Mouse (Mus musculus) midbrain, embryonic 10.5 days (tissue): ENCODE data around the gene Keg1. TPM values are rescaled to one million over a fixed set of nuclear protein-coding genes. Genes with fewer than 3 reads are reported as not detected.
"Not testable (repeated sequence)": the region's sequence is repeated elsewhere in the genome, so short reads cannot be mapped to it uniquely, and the experiment has no call there.

Experiments
- DNase-seq: peaks from one replicate; pipeline ENCODE4 v3.0.0-alpha.2; 2017; ENCODE audit warnings: low spot score
- H3K27ac ChIP-seq: fragments of 300-500 bp; sonication (generic); replicated peaks from 2 replicates; pipeline ENCODE4 v1.5.1; 2016; ENCODE audit warnings: mild to moderate bottlenecking
- H3K27me3 ChIP-seq: fragments of 300-500 bp; sonication (generic); 2 replicates; pipeline ENCODE4 v1.6.1; 2016; ENCODE audit warnings: low read depth, mild to moderate bottlenecking; ENCODE audit not compliant: poor library complexity, severe bottlenecking
- H3K36me3 ChIP-seq: fragments of 300-500 bp; sonication (generic); 2 replicates; pipeline ENCODE4 v1.6.1; 2016; ENCODE audit warnings: mild to moderate bottlenecking, moderate library complexity
- H3K4me1 ChIP-seq: fragments of 300-500 bp; sonication (generic); 2 replicates; pipeline ENCODE4 v1.6.1; 2016
- H3K4me3 ChIP-seq: fragments of 300-500 bp; sonication (generic); 2 replicates; pipeline ENCODE4 v1.5.1; 2016; ENCODE audit warnings: mild to moderate bottlenecking, moderate library complexity
- H3K9me3 ChIP-seq: fragments of 300-500 bp; sonication (generic); replicated peaks from 2 replicates; pipeline ENCODE4 v1.6.1; 2016; ENCODE audit warnings: mild to moderate bottlenecking
- WGBS: fragments of 180-500 bp; shearing (Covaris S2); methylation state at CpG from one replicate; pipeline ENCODE4 v1.1.7; 2016; 5-methylcytosine and 5-hydroxymethylcytosine counted together
- polyA plus RNA-seq: library from polyadenylated mRNA; unstranded; fragments of >200 nt; fragmentation: Nextera tagmentation; extraction: Ambion mirVana; gene quantifications from 2 replicates; pipeline ENCODE4 v1.2.1, GENCODE M21; 2016

The Keg1 gene
- not detected in 2 replicates for polyA plus RNA-seq

DNA sequence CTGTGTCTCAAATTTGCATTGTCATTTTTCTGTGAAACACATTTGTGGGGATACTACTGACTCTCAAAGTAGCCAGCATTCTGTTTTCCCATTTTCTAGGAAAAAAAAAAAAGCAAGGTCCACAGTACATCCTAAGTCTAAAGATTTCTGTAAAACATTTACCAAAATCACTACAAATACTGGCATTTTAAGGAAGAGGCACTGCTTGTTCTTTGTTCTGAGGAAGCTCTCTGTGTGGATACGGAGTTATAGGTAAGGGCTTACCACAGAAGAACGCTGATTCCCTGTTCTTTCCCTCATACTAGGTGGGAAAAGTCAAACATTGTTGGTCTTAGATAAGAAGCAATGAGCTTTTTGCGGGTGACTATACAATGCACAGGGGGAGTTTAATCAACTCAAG lies at the start of gene Keg1:
Gene Keg1 (plus strand): TSS at position 197 of the 400 bp plus-strand sequence.
- no peaks in the 10 kb centered on the region for H3K27me3 ChIP-seq
- H3K4me3 ChIP-seq = no peak within 1 kb of the TSS
- no peaks in the 10 kb centered on the region for H3K36me3 ChIP-seq
- H3K9me3 ChIP-seq = no peaks in the 10 kb centered on the region
- no peaks in the 10 kb centered on the region for H3K4me1 ChIP-seq
- no peak within 1 kb of the TSS for H3K27ac ChIP-seq
- DNase-seq = no peak
- 82% methylated on average over 3 of the region's 3 CpGs for WGBS

GRCm38 (mm10) chr19:12649511-12649910 lies 46.1 kb upstream of the Keg1 start:
- no peak for DNase-seq
- no peaks in the 10 kb centered on the region for H3K9me3 ChIP-seq
- no peaks in the 10 kb centered on the region for H3K36me3 ChIP-seq
- H3K27ac ChIP-seq = no peak overlapping the region
- H3K27me3 ChIP-seq = no peaks in the 10 kb centered on the region
- H3K4me1 ChIP-seq = no peaks in the 10 kb centered on the region
- no peak overlapping the region for H3K4me3 ChIP-seq

DNA sequence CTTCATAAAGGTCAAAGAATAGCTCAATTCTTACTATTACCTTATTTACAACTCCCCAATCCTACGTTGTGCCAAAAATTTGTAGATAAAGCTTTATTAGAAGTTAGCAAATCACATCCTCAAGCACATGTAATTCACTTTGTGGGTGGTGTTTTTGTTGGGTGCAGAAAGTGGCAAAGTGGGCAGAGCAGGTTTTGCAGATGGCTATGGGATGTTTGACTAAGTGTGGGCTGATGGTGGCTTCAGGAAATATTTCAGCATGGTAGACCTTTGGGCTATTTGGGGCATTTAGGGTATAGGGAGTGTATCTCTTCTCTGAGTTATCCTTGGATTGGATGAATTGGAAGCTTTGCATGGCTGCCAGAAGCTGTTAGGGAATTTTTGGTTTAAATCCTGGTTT lies 29.4 kb upstream of the Keg1 start:
- Histone ChIP-seq H3K27me3 (no peaks in the 10 kb centered on the region), H3K4me3 (no peak overlapping the region), H3K9me3 (peaks cover 20% of the 10 kb centered on the region; the same call in 1 of the 2 replicates), H3K36me3 (no peaks in the 10 kb centered on the region), H3K27ac (no peak overlapping the region), H3K4me1 (no peaks in the 10 kb centered on the region)
- 72% methylated on average over 1 of the region's 1 CpGs for WGBS
- DNase-seq = no peak

DNA sequence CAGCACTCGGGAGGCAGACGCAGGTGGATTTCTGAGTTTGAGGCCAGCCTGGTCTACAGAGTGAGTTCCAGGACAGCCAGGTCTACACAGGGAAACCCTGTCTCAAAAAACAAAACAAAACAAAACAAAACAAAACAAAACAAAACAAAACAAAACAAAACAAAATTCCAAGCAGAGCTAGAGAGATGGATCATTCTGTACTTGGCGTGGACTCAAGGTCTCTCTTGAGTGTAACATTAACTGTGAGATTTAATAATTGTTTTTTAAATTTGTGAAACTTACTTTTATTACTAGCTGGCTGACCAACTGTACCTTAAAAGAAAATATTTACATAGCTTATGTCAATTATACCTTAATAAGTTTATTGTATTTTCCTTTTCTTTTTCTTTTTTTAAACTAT lies 27.0 kb upstream of the Keg1 start:
- WGBS = 93% methylated on average over 3 of the region's 3 CpGs
- H3K27ac ChIP-seq, H3K4me3 ChIP-seq, H3K4me1 ChIP-seq, H3K27me3 ChIP-seq, DNase-seq, H3K9me3 ChIP-seq, H3K36me3 ChIP-seq: not testable (repeated sequence)

DNA sequence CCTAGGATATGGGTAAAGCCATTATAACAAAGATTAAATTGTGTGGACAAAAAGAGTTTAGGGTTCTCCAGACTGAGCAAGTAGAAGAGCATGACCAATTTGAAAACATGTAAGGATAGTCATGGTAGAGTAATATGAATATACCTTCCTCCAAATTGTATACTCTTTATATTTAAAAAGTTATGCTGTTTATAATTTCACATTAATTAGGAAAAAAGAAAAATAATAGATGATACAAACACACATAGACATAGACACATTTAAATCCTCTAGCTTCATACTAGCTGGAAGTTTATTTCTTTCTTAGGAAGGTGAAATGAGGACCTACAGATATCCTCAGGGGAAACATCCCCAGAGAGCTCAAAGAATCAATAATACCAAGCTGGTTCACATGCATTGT lies 25.4 kb upstream of the Keg1 start, which contains the start of gene Olfr1442:
Gene Olfr1442 (plus strand): TSS at position 301 of the 400 bp plus-strand sequence.
- Histone ChIP-seq H3K4me3 (no peak within 1 kb of the TSS), H3K27ac (no peak within 1 kb of the TSS), H3K4me1 (no peaks in the 10 kb centered on the region), H3K27me3 (no peaks in the 10 kb centered on the region), H3K36me3 (no peaks in the 10 kb centered on the region), H3K9me3 (no peaks in the 10 kb centered on the region)
- no peak for DNase-seq

GRCm38 (mm10) chr19:12671051-12671450 lies 24.5 kb upstream of the Keg1 start:
- no peak for DNase-seq
- H3K27ac ChIP-seq = no peak overlapping the region
- H3K4me1 ChIP-seq = no peaks in the 10 kb centered on the region
- WGBS = 87% methylated on average over 4 of the region's 4 CpGs
- no peak overlapping the region for H3K4me3 ChIP-seq
- H3K27me3 ChIP-seq = no peaks in the 10 kb centered on the region
- no peaks in the 10 kb centered on the region for H3K9me3 ChIP-seq
- H3K36me3 ChIP-seq = no peaks in the 10 kb centered on the region

DNA sequence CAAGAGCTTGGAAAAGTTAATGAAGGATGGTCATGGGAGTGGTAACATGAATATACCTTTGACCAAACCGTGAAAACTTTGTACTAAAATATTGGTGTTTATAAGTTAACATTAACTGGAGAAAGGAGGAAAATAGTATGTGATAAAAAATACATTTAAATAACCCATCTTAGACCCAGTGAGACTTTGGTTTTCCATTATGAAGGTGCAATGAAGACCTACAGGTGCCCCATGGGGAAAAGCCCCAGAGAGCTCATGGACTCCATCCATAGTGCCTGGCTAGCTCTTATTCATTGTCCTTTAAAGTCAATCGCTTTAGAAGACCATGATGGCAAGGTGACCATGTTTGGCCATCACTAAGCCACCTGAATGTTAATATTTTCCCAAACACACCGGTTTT lies 17.8 kb upstream of the Keg1 start, which contains the start of gene Olfr1443:
Gene Olfr1443 (plus strand): TSS at position 301 of the 400 bp plus-strand sequence.
- Histone ChIP-seq H3K4me3 (no peak within 1 kb of the TSS), H3K9me3 (no peaks in the 10 kb centered on the region), H3K4me1 (no peaks in the 10 kb centered on the region), H3K36me3 (no peaks in the 10 kb centered on the region), H3K27me3 (no peaks in the 10 kb centered on the region), H3K27ac (no peak within 1 kb of the TSS)
- DNase-seq = no peak
- WGBS = 73% methylated on average over 3 of the region's 3 CpGs

- H3K27me3 ChIP-seq = no peaks in the 10 kb centered on the region
- no peaks in the 10 kb centered on the region for H3K36me3 ChIP-seq
- no peak overlapping the region for H3K4me3 ChIP-seq
- H3K9me3 ChIP-seq = no peaks in the 10 kb centered on the region
- no peak overlapping the region for H3K27ac ChIP-seq
- DNase-seq = no peak
- H3K4me1 ChIP-seq = no peaks in the 10 kb centered on the region
These were observed 10.9 kb upstream of the Keg1 start for GRCm38 (mm10) chr19:12684638-12685037.

GRCm38 (mm10) chr19:12685231-12685630 lies 10.4 kb upstream of the Keg1 start:
- H3K36me3 ChIP-seq = no peaks in the 10 kb centered on the region
- H3K27me3 ChIP-seq = no peaks in the 10 kb centered on the region
- H3K4me1 ChIP-seq = no peaks in the 10 kb centered on the region
- H3K4me3 ChIP-seq = no peak overlapping the region
- no peak for DNase-seq
- no peak overlapping the region for H3K27ac ChIP-seq
- H3K9me3 ChIP-seq = no peaks in the 10 kb centered on the region

- Histone ChIP-seq H3K4me1 (no peaks in the 10 kb centered on the region), H3K9me3 (no peaks in the 10 kb centered on the region), H3K4me3 (no peak overlapping the region), H3K27ac (no peak overlapping the region), H3K36me3 (no peaks in the 10 kb centered on the region), H3K27me3 (no peaks in the 10 kb centered on the region)
- DNase-seq = no peak
These were observed 635 bp downstream of the Keg1 start for GRCm38 (mm10) chr19:12696221-12696620.

- Histone ChIP-seq H3K4me1 (no peaks in the 10 kb centered on the region), H3K27me3 (no peaks in the 10 kb centered on the region), H3K36me3 (no peaks in the 10 kb centered on the region), H3K9me3 (no peaks in the 10 kb centered on the region), H3K27ac (no peak overlapping the region), H3K4me3 (no peak overlapping the region)
- 87% methylated on average over 2 of the region's 2 CpGs for WGBS
- no peak for DNase-seq
These were observed 12.9 kb downstream of the Keg1 start for GRCm38 (mm10) chr19:12708458-12708857.

- no peaks in the 10 kb centered on the region for H3K36me3 ChIP-seq
- H3K4me3 ChIP-seq = no peak overlapping the region
- H3K4me1 ChIP-seq = no peaks in the 10 kb centered on the region
- H3K27ac ChIP-seq = no peak overlapping the region
- H3K27me3 ChIP-seq = no peaks in the 10 kb centered on the region
- DNase-seq = no peak
- no peaks in the 10 kb centered on the region for H3K9me3 ChIP-seq
These were observed 13.4 kb downstream of the Keg1 start for GRCm38 (mm10) chr19:12708986-12709385.

- H3K9me3 ChIP-seq = no peaks in the 10 kb centered on the region
- 84% methylated on average over 6 of the region's 6 CpGs for WGBS
- H3K36me3 ChIP-seq = no peaks in the 10 kb centered on the region
These were observed 23.6 kb downstream of the Keg1 start for GRCm38 (mm10) chr19:12719189-12719588.

DNA sequence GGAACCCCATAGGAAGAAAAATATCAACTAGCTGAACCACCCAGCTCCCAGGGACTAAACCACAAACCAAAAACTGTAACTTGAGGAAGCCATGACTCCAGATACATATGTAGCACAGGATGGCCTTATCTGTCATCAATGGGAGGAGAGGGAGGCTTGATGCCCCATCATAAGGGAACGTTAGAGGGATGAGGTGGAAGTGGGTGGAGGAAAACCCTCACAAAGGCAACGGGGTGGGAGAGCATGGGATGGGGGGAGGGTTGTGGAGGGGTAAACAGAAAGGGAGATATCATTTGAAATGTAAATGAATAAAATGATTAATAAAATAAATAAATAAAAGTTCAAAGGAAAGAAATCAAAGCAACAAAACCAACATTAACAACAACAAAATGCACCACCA lies 24.9 kb downstream of the Keg1 start:
- no peaks in the 10 kb centered on the region for H3K36me3 ChIP-seq
- H3K9me3 ChIP-seq = no peaks in the 10 kb centered on the region
- no peak for DNase-seq
- WGBS = 75% methylated on average over 2 of the region's 2 CpGs
- no peak overlapping the region for H3K4me3 ChIP-seq
- H3K4me1 ChIP-seq = no peaks in the 10 kb centered on the region
- no peak overlapping the region for H3K27ac ChIP-seq
- no peaks in the 10 kb centered on the region for H3K27me3 ChIP-seq

More at GRCm38 (mm10) chr19:12719189-12719588, 23.6 kb downstream of the Keg1 start:
- Histone ChIP-seq H3K27ac (no peak overlapping the region), H3K27me3 (no peaks in the 10 kb centered on the region), H3K4me1 (no peaks in the 10 kb centered on the region), H3K4me3 (no peak overlapping the region)
- no peak for DNase-seq
